Mouse (Mus musculus) midbrain, embryonic 16.5 days (tissue): ENCODE data around the gene Stard3. TPM values are rescaled to one million over a fixed set of nuclear protein-coding genes. Genes with fewer than 3 reads are reported as not detected.

ENCODE experiments used
- ATAC-seq: fragments of 200-750 bp; cut with Nextera tagmentation; 2 replicates; pipeline ENCODE4 v1.8.0; 2017; ENCODE audit warnings: moderate TSS enrichment
- H3K27ac ChIP-seq: fragments of 300-500 bp; sonication (generic); 2 replicates; pipeline ENCODE4 v1.5.1; 2014; ENCODE audit warnings: mild to moderate bottlenecking, low read length, mixed read lengths
- H3K27me3 ChIP-seq: fragments of 300-500 bp; sonication (generic); 2 replicates; pipeline ENCODE4 v1.6.1; 2014; ENCODE audit warnings: low read depth, low read length, mixed read lengths; ENCODE audit not compliant: control insufficient read depth, insufficient read depth
- H3K36me3 ChIP-seq: fragments of 300-500 bp; sonication (generic); 2 replicates; pipeline ENCODE4 v1.6.1; 2014; ENCODE audit warnings: mild to moderate bottlenecking, low read length, moderate library complexity, mixed read lengths; ENCODE audit not compliant: control insufficient read depth, insufficient read depth
- H3K4me1 ChIP-seq: fragments of 300-500 bp; sonication (generic); 2 replicates; pipeline ENCODE4 v1.6.1; 2014; ENCODE audit warnings: mild to moderate bottlenecking, low read length, mixed read lengths; ENCODE audit not compliant: control insufficient read depth, insufficient read depth
- H3K4me2 ChIP-seq: fragments of 300-500 bp; sonication (generic); 2 replicates; pipeline ENCODE4 v1.6.1; 2014; ENCODE audit warnings: mild to moderate bottlenecking, low read length, mixed read lengths
- H3K4me3 ChIP-seq: fragments of 300-500 bp; sonication (generic); 2 replicates; pipeline ENCODE4 v1.5.1; 2014; ENCODE audit warnings: low read depth, mild to moderate bottlenecking, low read length, moderate library complexity, mixed read lengths
- H3K9ac ChIP-seq: fragments of 300-500 bp; sonication (generic); 2 replicates; pipeline ENCODE4 v1.6.1; 2014; ENCODE audit warnings: low read depth, low read length, mixed read lengths
- H3K9me3 ChIP-seq: fragments of 300-500 bp; sonication (generic); replicated peaks from 2 replicates; pipeline ENCODE4 v1.6.1; 2014; ENCODE audit warnings: mild to moderate bottlenecking, low read length, mixed read lengths; ENCODE audit not compliant: control insufficient read depth, poor library complexity, severe bottlenecking
- WGBS: fragments of 180-500 bp; shearing (Covaris S2); extraction: QIAGEN DNeasy Blood & Tissue Kit; methylation state at CpG from one replicate; pipeline ENCODE4 v1.1.7; 2014; 5-methylcytosine and 5-hydroxymethylcytosine counted together
- polyA plus RNA-seq: library from polyadenylated mRNA; unstranded; fragments of >200 nt; fragmentation: Nextera tagmentation; extraction: Ambion mirVana; gene quantifications from 2 replicates; pipeline ENCODE4 v1.2.1, GENCODE M21; 2015

Gene Stard3
- polyA plus RNA-seq, 1 experiment from 2014 or later, result 32.9 TPM

DNA sequence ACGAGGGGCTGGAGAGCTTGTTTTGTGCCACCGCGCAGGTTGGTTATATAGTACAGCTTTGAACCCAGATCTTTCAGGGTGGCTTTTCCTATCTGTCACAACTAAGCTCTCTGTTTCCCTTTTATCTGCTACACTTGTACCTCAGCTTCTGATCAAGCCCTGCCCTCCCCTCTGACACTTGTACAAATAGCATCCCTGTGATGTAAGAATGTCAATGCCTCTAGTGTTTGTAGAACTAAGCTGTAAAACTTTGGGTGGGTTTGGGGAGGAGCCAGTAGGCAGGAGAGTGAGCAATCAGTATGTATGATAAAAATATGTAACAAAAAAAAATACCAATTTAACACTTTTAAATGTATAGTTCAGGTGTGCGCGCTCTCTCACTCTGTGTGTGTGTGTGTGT, 6.2 kb downstream of the Stard3 start:
- no peaks in the 10 kb centered on the region for H3K36me3 ChIP-seq
- peaks cover 5% of the 10 kb centered on the region for H3K4me1 ChIP-seq
- H3K4me2 ChIP-seq, result no peak overlapping the region
- WGBS, result 95% methylated on average over 5 of the region's 5 CpGs
- H3K27me3 ChIP-seq, result no peaks in the 10 kb centered on the region
- H3K27ac ChIP-seq, result no peak overlapping the region
- no peak for ATAC-seq
- H3K9me3 ChIP-seq, result no peaks in the 10 kb centered on the region
- H3K9ac ChIP-seq, result no peak overlapping the region
- H3K4me3 ChIP-seq, result no peak overlapping the region

DNA sequence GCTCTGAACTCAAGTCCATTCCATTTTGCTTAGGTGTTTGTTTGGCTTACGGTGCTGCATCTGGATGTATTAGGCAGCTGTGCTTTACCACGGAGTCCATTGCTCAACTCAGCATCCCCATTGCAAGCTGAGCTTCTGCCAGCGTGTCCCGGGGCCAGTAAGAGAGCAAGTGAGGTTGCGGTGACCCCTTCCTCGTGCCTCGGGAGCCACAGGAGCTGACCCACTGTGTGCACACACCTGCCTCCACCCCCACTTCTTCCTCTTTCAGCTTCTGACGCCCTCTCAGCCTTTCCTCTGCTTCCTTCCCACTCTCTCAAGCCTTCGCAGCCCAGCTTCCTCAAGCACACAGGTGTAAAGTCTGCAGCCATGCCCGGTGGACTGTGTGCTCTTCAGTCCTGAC, 8.1 kb downstream of the Stard3 start:
- 84% methylated on average over 10 of the region's 10 CpGs for WGBS

GRCm38 (mm10) chr11:98367171-98367862, 9.1 kb downstream of the Stard3 start:
- Histone ChIP-seq H3K36me3 (no peaks in the 10 kb centered on the region), H3K4me1 (peaks cover 7% of the 10 kb centered on the region), H3K27me3 (no peaks in the 10 kb centered on the region), H3K27ac (no peak overlapping the region), H3K4me3 (no peak overlapping the region), H3K9ac (no peak overlapping the region), H3K9me3 (no peaks in the 10 kb centered on the region), H3K4me2 (no peak overlapping the region)
- WGBS, result 86% methylated on average over 10 of the region's 10 CpGs
- ATAC-seq, result no peak

More for the DNA sequence above, 8.1 kb downstream of the Stard3 start:
- H3K9ac ChIP-seq, result no peak overlapping the region
- H3K4me3 ChIP-seq, result no peak overlapping the region
- H3K36me3 ChIP-seq, result no peaks in the 10 kb centered on the region
- no peak overlapping the region for H3K4me2 ChIP-seq
- H3K4me1 ChIP-seq, result peaks cover 3% of the 10 kb centered on the region
- ATAC-seq, result no peak
- H3K27me3 ChIP-seq, result no peaks in the 10 kb centered on the region
- no peaks in the 10 kb centered on the region for H3K9me3 ChIP-seq
- no peak overlapping the region for H3K27ac ChIP-seq

GRCm38 (mm10) chr11:98367863-98368186, 9.7 kb downstream of the Stard3 start:
- no peaks in the 10 kb centered on the region for H3K36me3 ChIP-seq
- no peaks in the 10 kb centered on the region for H3K9me3 ChIP-seq
- no peak overlapping the region for H3K9ac ChIP-seq
- H3K4me3 ChIP-seq, result no peak overlapping the region
- H3K27me3 ChIP-seq, result no peaks in the 10 kb centered on the region
- H3K4me2 ChIP-seq, result no peak overlapping the region
- peaks cover 7% of the 10 kb centered on the region for H3K4me1 ChIP-seq
- WGBS, result 87% methylated on average over 7 of the region's 7 CpGs
- no peak overlapping the region for H3K27ac ChIP-seq
- ATAC-seq, result no peak

- H3K9ac ChIP-seq, result no peak overlapping the region
Observed at GRCm38 (mm10) chr11:98369337-98369736, 11.2 kb downstream of the Stard3 start.

GRCm38 (mm10) chr11:98370588-98370987, 12.4 kb downstream of the Stard3 start:
- Histone ChIP-seq H3K9me3 (no peaks in the 10 kb centered on the region), H3K36me3 (peaks cover 4% of the 10 kb centered on the region; the same call in 1 of the 2 replicates), H3K9ac (no peak overlapping the region), H3K27ac (no peak overlapping the region), H3K4me3 (no peak overlapping the region), H3K4me1 (peaks cover 7% of the 10 kb centered on the region), H3K27me3 (no peaks in the 10 kb centered on the region), H3K4me2 (no peak overlapping the region)
- WGBS, result 87% methylated on average over 2 of the region's 2 CpGs
- ATAC-seq, result no peak

More at GRCm38 (mm10) chr11:98369337-98369736, 11.2 kb downstream of the Stard3 start:
- Histone ChIP-seq H3K4me1 (peaks cover 7% of the 10 kb centered on the region), H3K9me3 (no peaks in the 10 kb centered on the region), H3K4me3 (no peak overlapping the region), H3K27ac (no peak overlapping the region), H3K4me2 (no peak overlapping the region), H3K36me3 (no peaks in the 10 kb centered on the region), H3K27me3 (no peaks in the 10 kb centered on the region)
- 84% methylated on average over 6 of the region's 6 CpGs for WGBS
- no peak for ATAC-seq

- peak; percentile 54; the same call in 1 of the 2 replicates for ATAC-seq
- H3K9ac ChIP-seq, result peak overlapping the region; percentile 31; the same call in 1 of the 2 replicates
- H3K27me3 ChIP-seq, result no peaks in the 10 kb centered on the region
- H3K27ac ChIP-seq, result no peak overlapping the region
- H3K36me3 ChIP-seq, result peaks cover 7% of the 10 kb centered on the region; the same call in 1 of the 2 replicates
- no peak overlapping the region for H3K4me3 ChIP-seq
- no peaks in the 10 kb centered on the region for H3K9me3 ChIP-seq
- H3K4me1 ChIP-seq, result peaks cover 7% of the 10 kb centered on the region
- WGBS, result 26% methylated on average over 9 of the region's 10 CpGs
- no peak overlapping the region for H3K4me2 ChIP-seq
Observed at GRCm38 (mm10) chr11:98371556-98372240, 13.5 kb downstream of the Stard3 start.

- WGBS, result 4% methylated on average over 2 of the region's 2 CpGs
- Histone ChIP-seq H3K36me3 (peaks cover 7% of the 10 kb centered on the region; the same call in 1 of the 2 replicates), H3K4me1 (peaks cover 7% of the 10 kb centered on the region), H3K4me3 (no peak overlapping the region), H3K9me3 (no peaks in the 10 kb centered on the region), H3K9ac (no peak overlapping the region), H3K4me2 (no peak overlapping the region), H3K27me3 (no peaks in the 10 kb centered on the region), H3K27ac (no peak overlapping the region)
- ATAC-seq, result no peak
Observed at GRCm38 (mm10) chr11:98372406-98372805, 14.2 kb downstream of the Stard3 start.

GRCm38 (mm10) chr11:98373244-98373643, 15.1 kb downstream of the Stard3 start:
- Histone ChIP-seq H3K4me2 (no peak overlapping the region), H3K9ac (no peak overlapping the region), H3K27ac (no peak overlapping the region), H3K4me3 (no peak overlapping the region), H3K4me1 (peaks cover 7% of the 10 kb centered on the region), H3K9me3 (no peaks in the 10 kb centered on the region), H3K27me3 (no peaks in the 10 kb centered on the region), H3K36me3 (peaks cover 10% of the 10 kb centered on the region; the same call in 1 of the 2 replicates)
- WGBS, result 91% methylated on average over 6 of the region's 6 CpGs
- ATAC-seq, result no peak
